35 mouse cellular contexts compared by ENCODE assay signal in genomic region chr5:143297986-143298385, GRCm38 (mm10). TPM values are rescaled to one million over a fixed set of nuclear protein-coding genes. Genes with fewer than 3 reads are reported as not detected.
DNase-seq lines count a peak whose midpoint lies in the region; ATAC-seq and TF ChIP-seq lines count a peak whose summit lies in the region.
"Had no signal": no experiment of that assay in that cellular context is flagged by ENCODE, and none has a peak within 500 bp of the region (broad histone marks: within the 10 kb centered on the region; RNA-seq: fewer than 3 reads in every experiment).

No protein-coding gene starts in this region.

- 61% methylated on average over 9 of the region's 9 CpGs for WGBS in lung, embryonic 15.5 days
- 67% methylated on average over 9 of the region's 9 CpGs for WGBS in lung, adult 2 months

- no peak overlapping the region for H3K4me3 ChIP-seq in lung, embryonic 15.5 days
- H3K4me3 ChIP-seq in lung, adult 2 months (replicated peaks; ENCODE audit: extremely low read depth, low read depth, low read length) = no peak overlapping the region
- H3K4me3 ChIP-seq in gastrocnemius, adult 2 months = no peak overlapping the region
- H3K4me3 ChIP-seq: erythroblast, embryonic 14.5 days; forebrain, embryonic 12.5 days; liver, embryonic 12.5 days; megakaryocyte, embryonic 14.5 days; midbrain, embryonic 12.5 days; neural tube, embryonic 13.5 days had no signal

- H3K9me3 ChIP-seq in lung, embryonic 15.5 days = no peaks in the 10 kb centered on the region
- H3K9me3 ChIP-seq: liver, embryonic 12.5 days; midbrain, embryonic 12.5 days; neural tube, embryonic 13.5 days had no signal

- H3K4me1 ChIP-seq in lung, embryonic 15.5 days = peaks cover 17% of the 10 kb centered on the region
- H3K4me1 ChIP-seq in lung, adult 2 months (ENCODE audit: control insufficient read depth, insufficient read depth, low read length) = no peaks in the 10 kb centered on the region

- no peak for TF ChIP-seq POLR2A in lung, adult 2 months (IDR thresholded peaks at IDR 0.05; ENCODE audit: borderline replicate concordance, extremely low read depth, low read depth, low read length)

- H3K9ac ChIP-seq in lung, embryonic 15.5 days = no peak overlapping the region
- H3K9ac ChIP-seq: forebrain, embryonic 12.5 days; forebrain, postnatal 0 days; liver, embryonic 12.5 days; liver, postnatal 0 days; midbrain, embryonic 12.5 days; neural tube, embryonic 13.5 days had no signal

- peaks cover 40% of the 10 kb centered on the region for H3K36me3 ChIP-seq in lung, embryonic 15.5 days

- peak; percentile 26 for DNase-seq in heart, postnatal 4 days
- no peak for DNase-seq in heart, adult 18-20 months
- no peak for DNase-seq in lung, adult 2 months
- DNase-seq in lung, postnatal 25 days (ENCODE audit: low spot score) = peak; percentile 8
- no peak for DNase-seq in thymus, postnatal 10 days (ENCODE audit: low spot score in 2 of 2)
- DNase-seq in gastrocnemius, adult 2 months = no peak
- DNase-seq: adrenal gland, postnatal 25 days; cerebellum, adult 11-12 months; forebrain, postnatal 0 days; gastrocnemius, postnatal 10 days; kidney, adult 18-20 months; kidney, postnatal 25 days; left cerebral cortex, postnatal 4 days; liver, postnatal 0 days; retina, postnatal 1 day; right cerebral cortex, postnatal 14 days had no signal

- intact Hi-C loops in gastrocnemius, adult 2 months (cut with DNase I) = no loop called here

- no peak overlapping the region for H3K4me2 ChIP-seq in lung, embryonic 15.5 days
- H3K4me2 ChIP-seq: forebrain, embryonic 12.5 days; liver, embryonic 12.5 days; midbrain, embryonic 12.5 days; neural tube, embryonic 13.5 days had no signal

- no peak for TF ChIP-seq CTCF in lung, adult 2 months (IDR thresholded peaks at IDR 0.05; ENCODE audit: insufficient read depth, low read length)
- no peak for TF ChIP-seq CTCF in gastrocnemius, adult 2 months (IDR thresholded peaks at IDR 0.05)

- no peak overlapping the region for H3K27ac ChIP-seq in lung, embryonic 15.5 days
- no peak overlapping the region for H3K27ac ChIP-seq in gastrocnemius, adult 2 months
- H3K27ac ChIP-seq: forebrain, embryonic 12.5 days; liver, embryonic 12.5 days; midbrain, embryonic 12.5 days; neural tube, embryonic 13.5 days had no signal

- peak; percentile 69 for ATAC-seq in lung, embryonic 15.5 days (ENCODE audit: borderline replicate concordance, extremely low read depth, low FRiP score, low TSS enrichment)
- ATAC-seq: forebrain, postnatal 0 days; hindbrain, embryonic 16.5 days; liver, embryonic 12.5 days; liver, postnatal 0 days; Patski had no signal

- peaks cover 21% of the 10 kb centered on the region for H3K27me3 ChIP-seq in lung, embryonic 15.5 days
- H3K27me3 ChIP-seq: CH12.LX, Patski had no signal

RNA-seq across cellular contexts. Expression of gene Zfp853, which starts 4.6 kb away (rescaled TPM):
- under 1 TPM; 0.31 to 0.47 TPM for total RNA-seq in heart, postnatal 4 days (2021)
- total RNA-seq in heart, adult 18-20 months (2021) = under 1 TPM in 1 of 2 experiments, not detected in 1; 0.13 TPM
- not detected in 2 replicates for polyA plus RNA-seq in lung, embryonic 15.5 days (2015; fragmentation: Nextera tagmentation; extraction: Ambion mirVana)
- polyA plus RNA-seq in lung, adult 2 months (2012; rRNA removed) = 1.4 and 1.5 TPM in 2 replicates
- under 1 TPM in 1 of 2 experiments, not detected in 1; 0.08 TPM for total RNA-seq in gastrocnemius, adult 2 months (2021)
- total RNA-seq: CH12.LX; common myeloid progenitor, adult 5-6 weeks had no signal
- polyA plus RNA-seq: C2C12; heart, embryonic 14.5 days; hindbrain, embryonic 11.5 days; intestine, embryonic 14.5 days; liver, embryonic 12.5 days; liver, postnatal 0 days; midbrain, embryonic 12.5 days; Patski; testis, adult 2 months had no signal

RNA-seq across cellular contexts. Expression of gene E130309D02Rik, which starts 17.2 kb away (rescaled TPM):
- 10 to 100 TPM; 21.8 to 22.6 TPM for total RNA-seq in heart, postnatal 4 days (2021)
- total RNA-seq in heart, adult 18-20 months (2021) = 10 to 100 TPM; 15.1 to 18.2 TPM
- 38.4 and 40.5 TPM in 2 replicates for polyA plus RNA-seq in lung, embryonic 15.5 days (2015; fragmentation: Nextera tagmentation; extraction: Ambion mirVana)
- polyA plus RNA-seq in lung, adult 2 months (2012; rRNA removed) = 21.8 and 25.1 TPM in 2 replicates
- 10 to 100 TPM; 11.1 to 11.5 TPM for total RNA-seq in gastrocnemius, adult 2 months (2021)

RNA-seq across cellular contexts. Expression of gene Zfp316, which starts 28.2 kb away (rescaled TPM):
- 1 to 10 TPM; 5.1 to 6.2 TPM for total RNA-seq in heart, postnatal 4 days (2021)
- total RNA-seq in heart, adult 18-20 months (2021) = 1 to 10 TPM; 5.5 to 5.7 TPM
- polyA plus RNA-seq in lung, embryonic 15.5 days (2015; fragmentation: Nextera tagmentation; extraction: Ambion mirVana) = 2.8 and 3.1 TPM in 2 replicates
- polyA plus RNA-seq in lung, adult 2 months (2012; rRNA removed) = 10.1 and 10.4 TPM in 2 replicates
- total RNA-seq in gastrocnemius, adult 2 months (2021) = 1 to 10 TPM; 3.2 to 3.6 TPM

RNA-seq across cellular contexts. Expression of gene Zdhhc4, which starts 31.1 kb away (rescaled TPM):
- 10 to 100 TPM; 35.6 to 37.3 TPM for total RNA-seq in heart, postnatal 4 days (2021)
- total RNA-seq in heart, adult 18-20 months (2021) = 10 to 100 TPM; 25.1 to 26.3 TPM
- polyA plus RNA-seq in lung, embryonic 15.5 days (2015; fragmentation: Nextera tagmentation; extraction: Ambion mirVana) = 71.9 and 73.0 TPM in 2 replicates
- polyA plus RNA-seq in lung, adult 2 months (2012; rRNA removed) = 76.0 and 98.1 TPM in 2 replicates
- 10 to 100 TPM; 35.0 to 40.6 TPM for total RNA-seq in gastrocnemius, adult 2 months (2021)

RNA-seq across cellular contexts. Expression of gene Grid2ip, which starts 59.2 kb away (rescaled TPM):
- under 1 TPM in 1 of 2 experiments, not detected in 1; 0.07 TPM for total RNA-seq in heart, postnatal 4 days (2021)
- total RNA-seq in heart, adult 18-20 months (2021) = not detected
- polyA plus RNA-seq in lung, embryonic 15.5 days (2015; fragmentation: Nextera tagmentation; extraction: Ambion mirVana) = 0.04 and 0.07 TPM in 2 replicates
- 0.02 and 0.09 TPM in 2 replicates for polyA plus RNA-seq in lung, adult 2 months (2012; rRNA removed)
- total RNA-seq in gastrocnemius, adult 2 months (2021) = not detected
- total RNA-seq: CH12.LX; common myeloid progenitor, adult 5-6 weeks had no signal
- polyA plus RNA-seq: C2C12; erythroblast, embryonic 14.5 days; G1E; gonadal fat pad, adult 2 months; liver, postnatal 0 days; thymus, postnatal 0 days had no signal

Comparison
In these comparisons a context has a peak if more than half of its experiments do, and no peak if none do; other contexts are left out.
1. DNase-seq: peak in heart, postnatal 4 days (single experiment) and lung, postnatal 25 days (single experiment); none in heart, adult 18-20 months (0 of 2), lung, adult 2 months (single experiment), thymus, postnatal 10 days (0 of 2) and gastrocnemius, adult 2 months (single experiment).